Mouse (Mus musculus) heart, adult 2 months (tissue): Measurements from ENCODE around the gene Rrp7a.

Experiments
- CTCF ChIP-seq: fragments of 200-600 bp; IDR thresholded peaks from 2 replicates; pipeline ENCODE4 v1.8.1; 2022; ENCODE audit warnings: antibody characterized with exemption, mild to moderate bottlenecking, moderate library complexity
- POLR2A ChIP-seq: fragments of 200-500 bp; IDR thresholded peaks from 2 replicates; pipeline ENCODE4 v1.6.1; 2011; ENCODE audit warnings: mild to moderate bottlenecking, low read depth, low read length, control low read depth; ENCODE audit not compliant: insufficient read depth

DNA sequence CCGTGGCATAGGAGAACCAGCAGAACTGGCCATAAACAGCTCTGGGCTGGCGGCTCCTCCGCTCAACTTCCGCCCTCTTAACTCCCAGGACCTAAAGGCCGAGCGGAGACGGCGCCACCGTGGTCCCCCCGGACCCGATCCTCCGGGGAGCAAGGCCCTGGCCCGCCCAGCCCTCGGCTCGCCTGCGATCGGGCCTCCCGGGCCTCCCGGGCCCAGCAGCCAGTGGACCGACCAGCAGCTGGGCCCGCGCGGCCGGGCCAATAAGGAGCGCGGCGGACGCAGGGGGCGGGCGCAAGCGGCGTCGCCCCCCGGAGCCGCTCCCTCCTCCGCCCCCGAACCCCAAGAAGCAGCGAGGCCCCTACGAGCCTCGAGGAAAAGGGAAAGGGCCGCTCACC lies 26.2 kb upstream of the Rrp7a start:
- no peak for TF ChIP-seq CTCF
- TF ChIP-seq POLR2A = no peak; the same call in 1 of the 2 replicates
